Mouse (Mus musculus): Measurements from ENCODE around the gene Rad9a.

Gene Rad9a

DNA sequence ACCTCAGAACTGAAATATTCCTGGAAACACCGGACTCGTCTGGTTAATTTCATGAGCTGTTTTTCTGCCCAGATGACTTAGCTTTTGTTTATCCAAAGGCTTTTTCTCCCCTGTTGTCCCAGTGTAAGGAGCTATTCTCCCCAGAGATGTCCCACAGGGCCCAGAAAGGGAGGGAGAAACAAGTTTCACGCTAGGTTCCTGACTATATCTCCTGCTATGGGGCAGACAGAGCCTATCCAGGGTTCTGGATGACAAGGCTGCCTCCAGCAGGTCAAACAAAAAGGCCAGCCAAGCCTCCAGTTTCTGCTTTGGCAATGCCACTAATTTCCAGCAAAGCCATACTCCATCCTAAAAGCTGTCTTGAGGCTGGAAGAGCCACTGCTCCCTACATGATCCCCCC is 16.4 kb upstream of the Rad9a start:
- DNase-seq: no peak

- DNase-seq: no peak
These were observed 15.7 kb upstream of the Rad9a start for GRCm38 (mm10) chr19:4217140-4217539.

DNA sequence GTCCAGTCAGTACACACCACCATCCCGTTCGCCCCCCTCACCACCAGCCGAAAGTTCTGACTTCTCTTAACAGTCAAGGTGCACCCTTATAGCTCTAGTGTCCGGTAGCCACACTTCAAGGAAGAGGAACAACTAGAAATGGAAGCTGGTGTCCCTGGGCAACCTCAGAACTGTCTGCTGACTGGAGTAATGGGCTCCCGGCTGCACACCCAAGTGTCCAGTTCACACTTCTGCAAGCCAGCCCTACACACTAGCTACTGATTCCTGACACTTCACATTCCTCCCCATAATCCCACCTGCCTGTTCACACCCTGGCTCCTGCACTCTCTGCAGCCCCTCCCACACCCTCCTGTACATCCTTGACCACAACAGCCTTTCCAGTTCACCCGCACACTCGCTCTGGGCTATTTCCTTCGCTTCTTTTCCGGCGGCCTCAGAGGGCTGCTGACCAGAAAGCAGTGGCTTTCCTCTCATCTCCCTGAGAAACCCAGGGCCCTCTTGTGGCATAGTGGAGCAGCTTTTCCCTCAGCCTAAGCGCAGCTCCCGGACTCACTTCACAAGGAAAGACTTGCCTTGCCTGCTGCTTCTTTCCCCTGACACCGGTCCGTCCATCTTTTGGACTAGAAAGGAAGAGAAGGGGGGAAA is 14.7 kb upstream of the Rad9a start:
- DNase-seq: peak; percentile 65 to 72

GRCm38 (mm10) chr19:4215451-4215840 is 14.0 kb upstream of the Rad9a start:
- DNase-seq: no peak

DNA sequence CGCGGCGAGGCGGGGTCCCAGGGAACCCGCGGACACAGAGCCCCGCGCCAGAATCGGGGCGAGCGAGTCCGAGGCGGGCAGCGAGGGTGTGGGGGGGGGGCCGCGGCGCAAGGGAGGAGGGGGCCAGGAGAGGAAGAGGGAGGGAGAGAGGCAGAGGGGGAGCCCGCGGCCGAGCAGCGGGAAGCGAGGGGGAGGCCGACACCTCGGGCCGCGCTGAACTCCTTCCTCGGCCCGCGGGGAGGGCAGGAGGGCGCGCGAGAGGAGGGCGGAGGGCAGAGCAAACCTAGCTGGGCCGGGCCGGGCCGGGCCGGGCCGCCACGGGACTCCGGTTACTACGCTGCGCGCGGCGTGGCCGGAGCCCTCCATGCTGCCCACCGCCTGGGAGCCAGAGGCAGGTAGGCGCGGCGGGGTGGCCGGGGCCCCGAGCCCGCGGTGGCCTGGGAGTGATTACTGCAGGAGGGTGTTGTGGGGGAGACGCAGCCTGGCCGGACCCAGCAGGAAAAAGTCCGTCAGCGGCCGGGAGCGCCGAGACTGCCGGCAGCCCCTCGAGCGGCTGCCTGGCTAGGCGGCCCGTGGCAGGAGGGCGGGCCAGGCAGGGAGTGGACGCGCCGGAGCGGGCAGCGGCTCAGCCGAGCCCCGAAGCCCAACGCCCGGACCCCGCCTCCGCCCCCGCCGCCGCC is 13.4 kb upstream of the Rad9a start:
- DNase-seq: no peak

DNA sequence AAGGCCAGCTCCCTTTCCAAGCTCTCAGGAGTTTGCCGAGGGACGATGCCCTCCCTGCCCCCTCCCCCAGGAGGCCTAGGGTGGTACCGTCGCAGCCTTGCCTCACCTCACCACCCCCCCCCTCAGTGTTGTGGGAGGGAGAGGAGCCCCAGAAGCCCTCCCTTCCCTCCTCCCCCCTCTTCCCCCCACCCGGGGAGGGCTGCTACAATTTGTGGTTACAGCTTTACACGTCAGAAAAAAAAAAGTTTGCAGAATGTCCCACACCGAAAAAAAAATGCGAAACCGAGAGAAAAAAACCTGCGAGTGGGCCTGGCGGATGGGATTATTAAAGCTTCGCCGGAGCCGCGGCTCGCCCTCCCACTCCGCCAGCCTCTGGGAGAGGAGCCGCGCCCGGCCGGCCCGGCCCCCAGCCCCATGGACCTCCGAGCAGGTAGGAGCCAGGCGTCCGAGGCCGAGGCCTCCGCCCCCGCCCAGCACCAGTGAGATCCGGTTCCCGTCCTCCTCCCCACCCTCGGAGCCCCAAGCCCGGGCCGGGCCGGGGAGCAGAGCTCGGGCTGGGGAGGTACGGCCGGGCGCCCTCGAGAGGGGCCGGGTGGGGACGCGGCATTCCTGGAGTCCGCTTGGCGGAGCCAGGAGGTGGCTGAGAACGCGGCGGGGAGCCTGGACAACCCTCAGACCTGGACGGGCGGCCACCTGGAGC is 12.8 kb upstream of the Rad9a start, which contains the start of the genes Clcf1 and AC109138.7:
TSS of gene Clcf1 (plus strand) at position 168 of the 700 bp plus-strand sequence.
TSS of gene AC109138.7 (plus strand) at position 287 of the 700 bp plus-strand sequence.
- no peak for DNase-seq

DNA sequence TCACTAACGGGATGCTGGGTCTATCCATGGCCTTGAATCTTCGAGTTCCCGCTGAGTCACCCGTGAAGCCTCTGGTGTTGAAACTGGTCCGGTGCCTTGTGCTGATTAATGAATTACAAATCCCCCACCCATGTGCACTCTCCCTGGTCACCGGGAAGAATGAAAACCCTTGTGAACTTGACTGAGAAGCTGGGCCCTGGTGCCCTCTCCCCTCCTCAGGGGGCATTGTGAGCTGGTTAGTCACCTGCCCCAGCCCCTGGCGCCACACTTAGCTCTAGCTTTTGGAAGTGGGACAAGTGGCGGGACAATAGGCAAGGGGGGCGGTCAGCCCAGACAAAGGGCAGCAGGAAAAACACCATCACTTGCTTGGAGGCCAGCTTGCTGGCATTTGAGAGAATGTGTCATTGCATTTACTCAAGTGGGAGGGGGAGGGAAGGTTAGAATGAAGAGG is 12.1 kb upstream of the Rad9a start:
- DNase-seq: no peak

DNA sequence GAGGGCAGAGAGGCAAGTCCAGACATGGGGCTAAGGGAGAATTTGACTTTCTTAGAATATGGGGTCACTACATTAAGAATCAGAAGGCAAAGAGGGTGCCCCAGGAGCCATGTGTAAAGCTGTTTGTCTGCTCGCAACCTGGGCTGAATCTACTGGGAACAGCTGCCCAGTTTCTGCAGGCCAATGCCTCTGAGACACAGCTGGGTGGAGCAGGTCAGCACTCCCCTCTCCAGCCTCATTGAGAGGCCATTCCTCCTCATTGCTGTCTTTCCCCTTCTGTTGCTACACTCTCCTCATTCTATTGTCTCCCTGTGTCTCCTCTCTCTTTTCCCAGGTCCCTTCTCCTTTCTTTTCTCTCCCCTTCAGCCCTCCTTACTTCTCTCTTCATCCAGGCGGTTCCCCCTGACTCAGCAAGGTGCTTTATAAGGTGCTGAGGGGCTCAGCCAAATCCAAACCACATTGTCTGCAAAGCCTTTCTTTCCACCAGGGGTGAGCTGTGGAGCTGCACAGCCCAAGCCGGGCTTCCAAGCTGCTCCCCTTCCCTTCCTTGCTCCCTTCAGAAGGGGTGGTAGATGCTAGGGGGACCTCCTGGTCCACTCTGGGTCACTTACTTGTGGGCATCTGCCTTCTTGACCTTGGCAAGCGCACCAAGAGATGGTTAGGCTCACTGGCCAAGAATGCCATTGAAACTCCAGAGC is 10.6 kb upstream of the Rad9a start:
- DNase-seq: no peak

- no peak for DNase-seq
These were observed 7.1 kb upstream of the Rad9a start for GRCm38 (mm10) chr19:4208563-4208962.

DNA sequence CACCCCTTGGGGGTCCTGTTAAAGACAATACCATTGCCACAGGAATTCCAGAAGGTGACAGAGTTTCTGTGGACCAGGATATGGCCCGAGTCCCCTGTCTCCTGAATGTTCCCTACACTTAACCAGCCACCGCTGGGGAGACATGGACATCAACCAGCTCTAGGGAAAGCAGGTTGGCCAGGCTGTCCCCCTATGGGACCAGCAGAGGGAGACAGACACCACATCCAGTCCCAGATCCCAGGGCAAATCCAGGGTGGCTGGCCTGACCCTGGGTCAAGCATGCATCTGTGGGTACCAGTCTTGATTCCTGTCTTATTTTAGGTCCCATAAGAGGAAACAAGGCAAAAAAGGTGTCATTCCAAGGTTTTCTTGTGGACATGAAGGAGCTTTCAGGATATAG is 5.5 kb upstream of the Rad9a start:
- peak; percentile 81 for DNase-seq

DNA sequence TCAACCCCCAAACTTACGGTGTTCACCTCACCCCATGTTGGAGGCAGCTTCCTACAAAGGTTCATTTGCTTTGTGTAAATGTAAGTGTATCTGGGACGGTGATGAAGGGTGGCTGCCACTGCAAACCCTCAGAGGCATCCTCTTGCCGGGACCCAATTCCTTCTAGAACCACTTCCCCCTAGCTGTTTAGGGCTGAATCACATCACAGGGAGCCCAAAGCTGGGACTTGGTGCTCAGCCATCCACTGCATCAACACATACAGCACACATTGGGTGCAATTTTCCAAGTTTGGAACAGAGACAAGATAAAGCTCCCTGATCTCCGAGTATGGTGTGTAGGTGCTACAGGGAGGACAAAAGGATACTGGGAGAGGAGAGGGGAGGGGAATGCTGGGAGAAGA is 3.4 kb upstream of the Rad9a start:
- DNase-seq: no peak

DNA sequence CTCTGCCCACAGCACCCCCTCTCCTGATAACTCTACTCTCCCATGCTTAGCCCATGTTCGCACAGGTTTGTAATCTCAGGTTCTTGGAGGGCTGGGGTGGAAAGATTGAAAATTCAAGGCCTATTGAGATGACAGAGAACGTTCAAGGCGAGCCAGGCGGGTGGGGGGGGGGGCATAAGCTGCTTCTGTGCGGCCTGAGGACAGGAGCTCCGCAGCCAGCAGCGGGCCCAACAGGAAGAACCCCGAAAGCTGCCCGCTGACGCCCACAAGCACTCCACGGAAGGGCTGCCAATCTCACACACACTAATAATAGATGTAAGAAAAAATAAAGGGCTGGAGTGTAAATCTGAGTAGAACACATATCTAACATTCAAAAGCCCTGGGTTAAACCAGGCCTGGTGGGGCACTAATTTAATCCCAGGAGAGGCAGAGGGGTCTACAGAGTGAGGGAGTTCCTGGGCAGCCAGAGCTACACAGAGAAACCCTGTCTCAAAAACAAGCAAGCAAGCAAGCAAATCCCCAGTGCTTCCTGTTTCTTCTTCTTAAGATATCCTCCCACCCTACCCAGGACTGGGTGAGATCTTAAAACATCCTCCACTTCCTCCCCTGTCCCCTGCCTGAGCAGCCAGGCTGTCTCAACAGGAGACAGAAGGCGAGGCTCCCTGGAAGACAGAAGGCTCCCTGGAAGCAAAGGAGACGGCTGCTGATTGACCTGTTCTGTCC is 2.3 kb upstream of the Rad9a start:
- no peak for DNase-seq

DNA sequence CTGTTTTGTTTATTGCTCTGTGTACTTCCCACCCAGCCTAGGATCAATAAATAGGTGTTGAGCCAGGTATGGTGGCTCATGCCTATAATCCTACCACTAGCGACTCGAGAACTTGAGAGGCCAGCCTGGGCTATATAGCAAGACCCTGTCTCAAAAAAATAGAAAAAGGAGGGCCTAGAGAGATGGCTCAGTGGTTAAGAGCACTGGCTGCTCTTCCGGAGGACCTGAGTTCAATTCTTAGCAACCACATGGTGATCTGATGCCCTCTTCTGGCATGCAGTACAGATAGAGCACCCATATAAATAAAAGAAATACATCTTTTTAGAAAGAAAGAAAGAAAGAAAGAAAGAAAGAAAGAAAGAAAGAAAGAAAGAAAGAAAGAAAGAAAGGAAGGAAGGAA is 1.7 kb upstream of the Rad9a start:
- DNase-seq: no peak

GRCm38 (mm10) chr19:4202149-4202548 is 687 bp upstream of the Rad9a start:
- no peak for DNase-seq

DNA sequence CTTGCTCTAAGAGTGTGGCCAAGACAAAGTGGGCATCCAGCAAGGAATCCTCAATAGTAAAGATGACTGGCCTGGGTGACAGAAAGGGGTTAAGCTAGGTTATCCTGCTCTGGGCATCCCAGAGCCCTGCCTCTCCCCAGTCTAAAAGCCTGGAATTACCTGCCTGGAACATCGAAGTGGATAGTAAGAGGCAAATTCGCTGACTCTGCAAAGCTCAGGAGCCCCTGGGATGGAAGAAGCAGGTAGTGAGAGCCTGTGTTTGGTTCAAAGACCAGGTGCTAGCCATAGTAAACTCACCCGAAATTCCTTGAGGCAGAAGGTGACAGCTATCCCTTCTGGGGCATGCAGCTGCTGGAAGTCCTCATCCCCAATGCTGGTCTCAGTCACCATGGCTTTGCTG is 4.3 kb downstream of the Rad9a start:
- no peak for DNase-seq

- no peak for DNase-seq
These were observed 4.9 kb downstream of the Rad9a start for GRCm38 (mm10) chr19:4196548-4196947.

- DNase-seq: no peak
These were observed 5.4 kb downstream of the Rad9a start for GRCm38 (mm10) chr19:4196048-4196447.

DNA sequence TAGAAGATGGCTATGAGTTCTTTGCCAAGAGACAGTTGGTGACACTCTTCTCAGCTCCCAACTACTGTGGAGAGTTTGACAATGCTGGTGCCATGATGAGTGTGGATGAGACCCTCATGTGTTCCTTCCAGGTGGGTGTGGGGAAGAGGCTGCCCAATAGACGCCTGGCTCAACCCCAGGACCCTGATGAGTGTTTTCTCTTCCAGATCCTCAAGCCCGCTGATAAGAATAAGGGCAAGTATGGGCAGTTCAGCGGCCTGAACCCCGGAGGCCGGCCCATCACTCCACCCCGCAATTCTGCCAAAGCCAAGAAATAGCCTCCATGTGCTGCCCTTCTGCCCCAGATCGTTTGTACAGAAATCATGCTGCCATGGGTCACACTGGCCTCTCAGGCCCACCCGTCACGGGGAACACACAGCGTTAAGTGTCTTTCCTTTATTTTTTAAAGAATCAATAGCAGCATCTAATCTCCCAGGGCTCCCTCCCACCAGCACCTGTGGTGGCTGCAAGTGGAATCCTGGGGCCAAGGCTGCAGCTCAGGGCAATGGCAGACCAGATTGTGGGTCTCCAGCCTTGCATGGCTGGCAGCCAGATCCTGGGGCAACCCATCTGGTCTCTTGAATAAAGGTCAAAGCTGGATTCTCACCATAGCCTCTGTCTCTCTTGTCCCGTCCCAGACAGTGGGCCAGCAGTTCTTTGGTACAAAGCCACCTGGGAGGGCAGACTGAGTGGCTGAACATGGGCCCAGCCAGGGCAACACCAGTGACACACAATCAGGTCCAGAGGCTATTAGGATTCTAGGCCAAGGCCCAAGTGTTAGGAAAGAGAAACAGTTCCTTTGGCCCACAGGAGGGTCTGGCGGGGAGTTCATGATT is 6.4 kb downstream of the Rad9a start:
- DNase-seq: peak; percentile 96 to 98

DNA sequence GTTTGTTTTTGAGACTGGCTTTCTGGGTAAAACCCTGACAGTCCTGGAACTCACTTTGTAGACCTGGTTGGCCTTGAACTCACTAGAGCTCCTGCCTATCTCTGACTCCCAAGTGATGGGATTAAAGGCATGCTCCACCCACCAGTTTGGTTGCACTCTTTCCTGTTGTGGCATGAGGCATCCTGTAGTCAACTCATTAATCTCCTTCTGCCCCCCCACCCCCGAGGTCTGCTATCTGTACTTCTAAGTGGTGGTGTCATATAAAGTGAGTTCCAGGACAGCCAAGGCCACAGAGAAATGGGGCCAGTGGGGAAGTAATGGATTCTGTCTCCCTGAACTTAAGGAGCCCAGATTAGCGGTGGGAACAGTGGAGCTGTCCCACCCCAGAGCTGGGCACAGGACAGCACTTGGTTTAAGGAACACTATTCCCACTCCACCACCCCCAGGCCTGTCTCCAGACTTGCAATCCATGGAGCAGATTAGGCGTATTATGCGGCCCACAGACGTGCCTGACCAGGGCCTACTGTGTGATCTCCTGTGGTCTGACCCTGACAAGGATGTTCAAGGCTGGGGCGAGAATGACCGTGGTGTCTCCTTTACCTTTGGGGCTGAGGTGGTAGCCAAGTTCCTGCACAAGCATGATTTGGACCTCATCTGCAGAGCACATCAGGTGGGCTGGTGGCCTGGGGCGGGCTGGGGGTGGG is 7.3 kb downstream of the Rad9a start:
- DNase-seq: no peak

- no peak for DNase-seq
These were observed 8.3 kb downstream of the Rad9a start for GRCm38 (mm10) chr19:4193129-4193528.
